Mouse (Mus musculus) ES-E14 (cell line): ENCODE results near the gene Ddc. TPM values are rescaled to one million over a fixed set of nuclear protein-coding genes. Genes with fewer than 3 reads are reported as not detected.

Experiments
- DNase-seq: peaks from one replicate; pipeline ENCODE4 v3.0.0-alpha.2; 2013; ENCODE audit warnings: low read depth, low spot score
- H3K27ac ChIP-seq: 2 replicates; pipeline ENCODE4 v1.5.1; 2012; ENCODE audit warnings: low read depth, mild to moderate bottlenecking, low read length, moderate library complexity, mixed read lengths; ENCODE audit not compliant: poor library complexity, insufficient read depth, severe bottlenecking
- H3K36me3 ChIP-seq: 2 replicates; pipeline ENCODE4 v1.6.1; 2012; ENCODE audit warnings: mild to moderate bottlenecking, low read length, moderate library complexity, mixed read lengths; ENCODE audit not compliant: control insufficient read depth, poor library complexity, insufficient read depth, severe bottlenecking
- H3K4me1 ChIP-seq, 2 experiments: fragments of 150-350 bp in 1 of 2; sonication (generic) in 1 of 2; 2 replicates each; pipeline ENCODE4 v1.6.1; 2012; ENCODE audit warnings: low read length in 2 of 2, mild to moderate bottlenecking in 1 of 2, mixed read lengths in 1 of 2; ENCODE audit not compliant: control insufficient read depth in 2 of 2, insufficient read depth in 2 of 2, poor library complexity in 1 of 2
- H3K4me3 ChIP-seq, 2 experiments: fragments of 150-350 bp in 1 of 2; sonication (generic) in 1 of 2; 2 replicates each; pipeline ENCODE4 v1.5.1; 2012; ENCODE audit warnings: low read length in 2 of 2, low read depth in 1 of 2, mild to moderate bottlenecking in 1 of 2, mixed read lengths in 1 of 2; ENCODE audit not compliant: insufficient read depth in 1 of 2, poor library complexity in 1 of 2, severe bottlenecking in 1 of 2
- H3K9ac ChIP-seq: 2 replicates; pipeline ENCODE4 v1.6.1; 2012; ENCODE audit warnings: low read depth, mild to moderate bottlenecking, low read length, mixed read lengths; ENCODE audit not compliant: poor library complexity, insufficient read depth, severe bottlenecking
- H3K9me3 ChIP-seq: fragments of 150-350 bp; sonication (generic); 2 replicates; pipeline ENCODE4 v1.6.1; 2012; ENCODE audit warnings: low read depth, mild to moderate bottlenecking, low read length; ENCODE audit not compliant: control insufficient read depth, insufficient read depth
- CHD2 ChIP-seq: IDR thresholded peaks from 2 replicates; pipeline ENCODE4 v1.6.1; 2014; ENCODE audit warnings: mild to moderate bottlenecking, low read depth, low read length, inconsistent platforms
- HCFC1 ChIP-seq: IDR thresholded peaks from 2 replicates; pipeline ENCODE4 v1.6.1; 2012; ENCODE audit warnings: low read length, inconsistent platforms, borderline replicate concordance; ENCODE audit not compliant: insufficient read depth
- MAFK ChIP-seq: IDR thresholded peaks from 2 replicates; pipeline ENCODE4 v1.6.1; 2014; ENCODE audit warnings: mild to moderate bottlenecking, low read depth, low read length, inconsistent platforms; ENCODE audit not compliant: insufficient read depth
- ZC3H11A ChIP-seq: IDR thresholded peaks from 2 replicates; pipeline ENCODE4 v1.6.1; 2012; ENCODE audit warnings: low read depth, mild to moderate bottlenecking, inconsistent platforms, low read length, borderline replicate concordance
- ZNF384 ChIP-seq: IDR thresholded peaks from 2 replicates; pipeline ENCODE4 v1.6.1; 2012; ENCODE audit warnings: low read depth, low read length, inconsistent platforms
- in situ Hi-C, 2 experiments: fragments of 600-800 bp; cut with MboI; formaldehyde crosslinking; loops; one replicate each; pipeline ENCODE4 v1.15.1; 2025; ENCODE audit warnings: low sequenced_read_pairs in 2 of 2, inconsistent platforms in 1 of 2; ENCODE audit not compliant: unreplicated experiment in 2 of 2
- total RNA-seq: library from RNA; depleted of rRNA; stranded (reverse); fragments of 300-350 nt; gene quantifications from 2 replicates; pipeline ENCODE4 v1.2.3, GENCODE M21; 2012; rRNA removed

The Ddc gene
- total RNA-seq, 1 experiment: 29.1 TPM

GRCm38 (mm10) chr11:11766105-11766504 lies 131.8 kb downstream of the Ddc start:
- H3K4me1 ChIP-seq: no peaks in the 10 kb centered on the region
- TF ChIP-seq MAFK: no peak
- TF ChIP-seq HCFC1: no peak
- TF ChIP-seq ZC3H11A: no peak
- TF ChIP-seq ZNF384: no peak
- no peak for TF ChIP-seq CHD2
- in situ Hi-C loops: no loop called here

GRCm38 (mm10) chr11:11765414-11765813 lies 132.5 kb downstream of the Ddc start:
- DNase-seq: no peak
- in situ Hi-C loops: no loop called here

More at GRCm38 (mm10) chr11:11766105-11766504, 131.8 kb downstream of the Ddc start:
- DNase-seq: no peak
- H3K9me3 ChIP-seq: no peaks in the 10 kb centered on the region
- H3K27ac ChIP-seq: no peak overlapping the region
- H3K4me3 ChIP-seq: no peak overlapping the region
- H3K36me3 ChIP-seq: no peaks in the 10 kb centered on the region
- H3K9ac ChIP-seq: no peak overlapping the region

More at GRCm38 (mm10) chr11:11765414-11765813, 132.5 kb downstream of the Ddc start:
- Histone ChIP-seq H3K36me3 (no peaks in the 10 kb centered on the region), H3K9me3 (no peaks in the 10 kb centered on the region), H3K9ac (no peak overlapping the region), H3K4me3 (no peak overlapping the region), H3K27ac (no peak overlapping the region), H3K4me1 (no peaks in the 10 kb centered on the region)
- no peak for TF ChIP-seq ZC3H11A
- no peak for TF ChIP-seq ZNF384

Other genes with a start within 250 kb of the Ddc start
- 0.48 and 0.49 TPM in 2 replicates for gene Ikzf1, start 213.1 kb downstream of the Ddc start, total RNA-seq
- gene Fignl1, start 89.2 kb downstream of the Ddc start, total RNA-seq: 33.8 and 49.6 TPM in 2 replicates
- gene Grb10, start 140.5 kb upstream of the Ddc start, total RNA-seq: 33.4 and 94.2 TPM in 2 replicates